ENCODE assay signal across 13 mouse cellular contexts in the genomic region with DNA sequence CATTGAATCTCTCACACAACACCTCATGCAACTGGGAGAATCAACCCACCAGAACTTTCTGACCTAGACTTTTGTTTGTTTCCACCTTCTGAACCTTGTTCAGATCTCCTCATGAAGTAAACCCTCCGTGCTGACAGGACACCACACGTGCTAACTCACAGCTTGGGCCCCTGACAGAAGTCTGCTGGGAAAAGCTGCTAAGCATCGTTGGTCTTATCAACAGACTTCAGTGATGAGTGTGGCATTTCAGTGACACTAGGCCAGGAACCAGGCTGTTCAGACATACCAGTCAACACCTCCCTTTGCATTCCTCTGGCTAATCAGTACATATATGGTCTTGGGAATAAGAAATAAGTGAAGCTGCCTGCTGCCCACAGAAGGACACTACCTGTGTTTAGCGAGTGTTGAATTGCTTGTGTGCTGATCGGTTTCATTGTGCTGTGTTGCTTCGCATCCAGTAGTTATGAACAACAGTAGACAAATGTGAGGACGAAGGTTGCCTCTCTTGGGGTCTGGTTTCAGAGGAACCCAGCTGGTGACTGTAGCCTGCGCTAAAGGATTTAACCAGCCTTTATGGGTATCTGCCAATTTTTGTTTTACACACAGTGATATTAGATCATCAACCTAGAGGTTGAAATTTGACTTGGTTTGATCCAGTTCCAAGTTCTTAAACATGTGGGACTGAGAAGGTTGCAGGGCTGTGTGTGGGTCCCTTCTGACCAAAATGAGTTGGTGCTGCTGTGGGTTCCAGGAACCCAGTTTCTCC.
DNase-seq lines count a peak whose midpoint lies in the region; ATAC-seq and TF ChIP-seq lines count a peak whose summit lies in the region.
"Had no signal": no experiment of that assay in that cellular context is flagged by ENCODE, and none has a peak within 500 bp of the region (broad histone marks: within the 10 kb centered on the region; RNA-seq: fewer than 3 reads in every experiment).

No protein-coding gene starts in this region.

- no peak overlapping the region for H3K4me3 ChIP-seq in heart, embryonic 13.5 days
- H3K4me3 ChIP-seq in liver, embryonic 11.5 days (ENCODE audit: low read depth, low read length): no peak overlapping the region
- H3K4me3 ChIP-seq in cerebellum, adult 2 months (replicated peaks; ENCODE audit: insufficient read depth, low read depth, low read length): no peak overlapping the region
- H3K4me3 ChIP-seq: hindbrain, embryonic 13.5 days; limb, embryonic 12.5 days; myocyte had no signal

- TF ChIP-seq POLR2A in cerebellum, adult 2 months (IDR thresholded peaks at IDR 0.05; ENCODE audit: borderline replicate concordance, insufficient read depth, low read length): no peak

- TF ChIP-seq CTCF in cerebellum, adult 2 months (IDR thresholded peaks at IDR 0.05; ENCODE audit: borderline replicate concordance, insufficient read depth, low read depth, low read length): no peak

- 19% methylated on average over 8 of the region's 8 CpGs for WGBS in heart, embryonic 13.5 days
- 56% methylated on average over 8 of the region's 8 CpGs for WGBS in liver, embryonic 11.5 days
- WGBS in cerebellum, adult 2 months: 54% methylated on average over 8 of the region's 8 CpGs

- H3K4me1 ChIP-seq in heart, embryonic 13.5 days: peaks cover 58% of the 10 kb centered on the region
- H3K4me1 ChIP-seq in liver, embryonic 11.5 days (replicated peaks; ENCODE audit: control insufficient read depth, insufficient read depth, low read length): no peaks in the 10 kb centered on the region
- H3K4me1 ChIP-seq in cerebellum, adult 2 months (ENCODE audit: control insufficient read depth, insufficient read depth, low read length): no peaks in the 10 kb centered on the region
- H3K4me1 ChIP-seq: hindbrain, embryonic 13.5 days had no signal

- H3K9ac ChIP-seq in heart, embryonic 13.5 days: 0 out of 2 replicates have a peak overlapping the region, but pooled peaks have one; percentile 19
- no peak overlapping the region for H3K9ac ChIP-seq in liver, embryonic 11.5 days (ENCODE audit: low read depth, low read length)
- H3K9ac ChIP-seq: hindbrain, embryonic 13.5 days; limb, embryonic 12.5 days had no signal

- no peaks in the 10 kb centered on the region for H3K36me3 ChIP-seq in heart, embryonic 13.5 days
- H3K36me3 ChIP-seq in liver, embryonic 11.5 days (ENCODE audit: control insufficient read depth, insufficient read depth, low read length): no peaks in the 10 kb centered on the region
- H3K36me3 ChIP-seq: hindbrain, embryonic 13.5 days; limb, embryonic 12.5 days had no signal

- H3K27ac ChIP-seq in heart, embryonic 13.5 days (replicated peaks): peak overlapping the region; percentile 96
- H3K27ac ChIP-seq in liver, embryonic 11.5 days (ENCODE audit: low read depth, low read length): no peak overlapping the region
- H3K27ac ChIP-seq in cerebellum, adult 2 months (ENCODE audit: insufficient read depth, low read length): no peak overlapping the region
- H3K27ac ChIP-seq: hindbrain, embryonic 13.5 days; limb, embryonic 12.5 days had no signal

- peak; percentile 81; the same call in 1 of the 2 replicates for ATAC-seq in heart, embryonic 13.5 days (ENCODE audit: extremely low read depth, insufficient number of reproducible peaks, low FRiP score, low TSS enrichment)
- peak; percentile 69 for ATAC-seq in liver, embryonic 11.5 days (replicated peaks; ENCODE audit: low FRiP score)
- ATAC-seq: intestine, postnatal 0 days had no signal

- DNase-seq in embryo, embryonic 10 days (ENCODE audit: low spot score): peak; percentile 45
- DNase-seq in embryo, embryonic 9.5 days (ENCODE audit: extremely low spot score): no peak
- peak; percentile 17 for DNase-seq in embryo, embryonic 10.5 days (ENCODE audit: low spot score)
- DNase-seq in liver, embryonic 11.5 days (ENCODE audit: low spot score): no peak
- DNase-seq in frontal cortex, postnatal 25 days (ENCODE audit: low spot score in 2 of 2): no peak
- no peak for DNase-seq in frontal cortex, postnatal 36 days (ENCODE audit: low spot score in 2 of 2)
- no peak for DNase-seq in cerebellum, adult 2 months
- DNase-seq: cerebellum, adult 18-20 months had no signal

- H3K27me3 ChIP-seq in heart, embryonic 13.5 days (replicated peaks): no peaks in the 10 kb centered on the region
- H3K27me3 ChIP-seq in liver, embryonic 11.5 days (replicated peaks; ENCODE audit: control insufficient read depth, insufficient read depth, low read length): no peaks in the 10 kb centered on the region
- H3K27me3 ChIP-seq in cerebellum, adult 2 months (ENCODE audit: control insufficient read depth, insufficient read depth, low read length): no peaks in the 10 kb centered on the region
- H3K27me3 ChIP-seq: hindbrain, embryonic 13.5 days; limb, embryonic 12.5 days had no signal

- peaks cover 1% of the 10 kb centered on the region; the same call in 1 of the 2 replicates for H3K9me3 ChIP-seq in heart, embryonic 13.5 days
- H3K9me3 ChIP-seq in liver, embryonic 11.5 days (ENCODE audit: control insufficient read depth, low read length): no peaks in the 10 kb centered on the region
- H3K9me3 ChIP-seq: hindbrain, embryonic 13.5 days; limb, embryonic 12.5 days had no signal

- peak overlapping the region; percentile 34 for H3K4me2 ChIP-seq in heart, embryonic 13.5 days
- no peak overlapping the region for H3K4me2 ChIP-seq in liver, embryonic 11.5 days
- H3K4me2 ChIP-seq: hindbrain, embryonic 13.5 days; limb, embryonic 12.5 days had no signal

Comparison
In these comparisons a context has a peak if more than half of its experiments do, and no peak if none do; other contexts are left out.
1. DNase-seq: peak in embryo, embryonic 10 days (single experiment) and embryo, embryonic 10.5 days (single experiment); none in embryo, embryonic 9.5 days (single experiment), liver, embryonic 11.5 days (single experiment), frontal cortex, postnatal 25 days (0 of 2), frontal cortex, postnatal 36 days (0 of 2) and cerebellum, adult 2 months (0 of 2).